Mouse (Mus musculus) embryo, embryonic 10.5 days (tissue): Measurements from ENCODE around the gene Psme1.

ENCODE experiments used
- DNase-seq: peaks from one replicate; pipeline ENCODE4 v3.0.0-alpha.2; 2015; ENCODE audit warnings: low spot score

Psme1 gene

GRCm38 (mm10) chr14:55577871-55578667, at the start of gene Psme1:
TSS of gene Psme1 (plus strand) at chr14:55578123.
- peak; percentile 87 for DNase-seq

- peak; percentile 41 for DNase-seq
Observed at GRCm38 (mm10) chr14:55536116-55536745, 41.7 kb upstream of the Psme1 start.

GRCm38 (mm10) chr14:55540067-55540786, 37.7 kb upstream of the Psme1 start, which contains the start of gene Pck2:
TSS of gene Pck2 (plus strand) at chr14:55540266.
- peak; percentile 92 for DNase-seq

- no peak for DNase-seq
Observed at GRCm38 (mm10) chr14:55540787-55541321, 37.1 kb upstream of the Psme1 start.

GRCm38 (mm10) chr14:55542268-55542667, 35.7 kb upstream of the Psme1 start:
- no peak for DNase-seq

GRCm38 (mm10) chr14:55544334-55544733, 33.6 kb upstream of the Psme1 start:
- no peak for DNase-seq

- no peak for DNase-seq
Observed at GRCm38 (mm10) chr14:55550191-55550590, 27.7 kb upstream of the Psme1 start.

- no peak for DNase-seq
Observed at GRCm38 (mm10) chr14:55551347-55551746, 26.6 kb upstream of the Psme1 start.

GRCm38 (mm10) chr14:55551794-55552193, 26.1 kb upstream of the Psme1 start:
- no peak for DNase-seq

GRCm38 (mm10) chr14:55554635-55555034, 23.3 kb upstream of the Psme1 start:
- DNase-seq: no peak

- DNase-seq: no peak
Observed at GRCm38 (mm10) chr14:55555788-55556187, 22.1 kb upstream of the Psme1 start.

- peak; percentile 83 for DNase-seq
Observed at GRCm38 (mm10) chr14:55557003-55557402, 20.9 kb upstream of the Psme1 start.

- no peak for DNase-seq
Observed at GRCm38 (mm10) chr14:55557587-55557986, 20.3 kb upstream of the Psme1 start.

- DNase-seq: no peak
Observed at GRCm38 (mm10) chr14:55558740-55559448, 19.0 kb upstream of the Psme1 start.

GRCm38 (mm10) chr14:55559799-55560201, 18.1 kb upstream of the Psme1 start, which contains the start of gene Dcaf11:
TSS of gene Dcaf11 (plus strand) at chr14:55560006.
- peak; percentile 96 for DNase-seq

- DNase-seq: peak; percentile 99
Observed at GRCm38 (mm10) chr14:55560202-55561073, 17.5 kb upstream of the Psme1 start, which contains the start of gene A730061H03Rik. TSS of gene A730061H03Rik (minus strand) at chr14:55560406.

- no peak for DNase-seq
Observed at GRCm38 (mm10) chr14:55561860-55562259, 16.1 kb upstream of the Psme1 start.

- DNase-seq: no peak
Observed at GRCm38 (mm10) chr14:55563249-55563648, 14.7 kb upstream of the Psme1 start.

- DNase-seq: no peak
Observed at GRCm38 (mm10) chr14:55565748-55566147, 12.2 kb upstream of the Psme1 start.

- DNase-seq: no peak
Observed at GRCm38 (mm10) chr14:55567496-55567895, 10.4 kb upstream of the Psme1 start.

GRCm38 (mm10) chr14:55570588-55570987, 7.3 kb upstream of the Psme1 start:
- DNase-seq: no peak
